Mouse (Mus musculus): ENCODE data around the gene Sfxn1.

GRCm38 (mm10) chr13:54118355-54118754 lies 46.7 kb downstream of the Sfxn1 start:
- no peak for TF ChIP-seq EP300 (IDR thresholded peaks at IDR 0.05; ENCODE audit: low read depth)
- no peak for TF ChIP-seq CTCF (IDR thresholded peaks at IDR 0.05; ENCODE audit: low read depth)
